Mouse (Mus musculus): ENCODE measurements around the gene Lmo7.

GRCm38 (mm10) chr14:101729237-101729971 is at the start of gene Lmo7, which contains the start of gene Gm9922:
- TF ChIP-seq CTCF (IDR thresholded peaks at IDR 0.05; ENCODE audit: insufficient read depth, low read length), result no peak
- no peak for TF ChIP-seq POLR2A (IDR thresholded peaks at IDR 0.05; ENCODE audit: borderline replicate concordance, extremely low read depth, low read depth, low read length)
